Mouse (Mus musculus) layer of hippocampus, postnatal 36 days (tissue): ENCODE measurements around the gene Mpp3. TPM values are rescaled to one million over a fixed set of nuclear protein-coding genes. Genes with fewer than 3 reads are reported as not detected.
"Not testable (repeated sequence)": the region's sequence is repeated elsewhere in the genome, so short reads cannot be mapped to it uniquely, and the experiment has no call there.

Experiments used
- DNase-seq, 2 experiments: peaks; one replicate each; pipeline ENCODE4 v3.0.0; 2022
- total RNA-seq, 2 experiments: library from RNA; stranded (reverse); gene quantifications; 2 replicates each; pipeline ENCODE4 v1.2.3; 2021

Gene Mpp3
- total RNA-seq, 2 experiments from 2014 or later = 88.5 to 90.2 TPM

DNA sequence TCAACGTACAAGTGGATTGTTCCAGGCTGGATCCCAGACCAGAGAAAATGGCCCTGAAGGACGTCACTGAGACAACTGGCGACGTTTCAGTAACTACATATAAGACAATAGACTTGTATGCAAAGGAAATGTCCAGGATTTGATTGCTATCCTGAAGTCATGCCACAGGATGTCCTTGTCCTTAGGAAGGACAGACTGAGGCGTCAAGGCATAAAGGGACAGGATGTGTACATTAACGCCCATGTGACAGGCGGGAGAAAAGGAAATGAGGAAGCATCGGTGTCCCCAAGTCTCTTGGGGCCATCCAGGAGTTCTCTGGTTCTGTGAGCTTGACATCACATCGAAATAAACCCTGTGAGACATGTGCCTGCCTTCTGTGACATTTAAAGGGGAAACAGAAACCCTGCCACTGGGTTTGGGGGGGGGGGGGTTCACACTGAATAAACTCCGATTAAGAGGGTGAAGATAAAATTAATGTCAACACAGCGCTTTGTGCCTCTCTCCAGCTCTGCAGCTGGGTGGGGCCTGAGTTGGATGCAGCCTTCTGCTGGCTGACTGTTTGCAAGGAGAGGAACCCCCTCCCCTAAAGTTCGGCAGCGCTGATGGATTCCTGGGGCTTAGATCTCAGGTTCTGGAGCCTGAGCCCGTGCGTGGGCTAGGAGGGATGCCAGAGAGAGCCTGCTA, 19.2 kb downstream of the Mpp3 start:
- DNase-seq = no peak

GRCm38 (mm10) chr11:102008372-102008771, 19.9 kb downstream of the Mpp3 start:
- DNase-seq = no peak

DNA sequence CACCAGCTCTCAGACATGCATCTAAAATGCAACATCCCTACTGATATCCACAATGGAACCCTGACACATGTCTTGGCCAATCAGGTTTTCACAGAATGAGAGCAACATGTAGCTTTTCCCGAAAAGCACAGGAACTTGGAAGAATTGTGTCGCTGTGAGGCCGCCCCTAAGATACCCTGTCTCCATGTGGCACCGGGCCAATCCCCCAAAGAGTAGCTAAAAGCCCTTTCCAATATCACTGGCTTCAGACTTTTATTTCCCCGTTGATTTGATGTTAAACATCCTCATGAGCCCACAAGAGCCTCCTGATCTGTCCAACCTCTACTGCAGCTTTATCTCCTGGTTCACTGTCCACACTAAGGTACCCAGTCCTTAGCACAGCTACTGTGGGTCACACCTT, 21.6 kb downstream of the Mpp3 start:
- no peak for DNase-seq

- no peak for DNase-seq
Observed at GRCm38 (mm10) chr11:102006271-102006670, 22.0 kb downstream of the Mpp3 start.

DNA sequence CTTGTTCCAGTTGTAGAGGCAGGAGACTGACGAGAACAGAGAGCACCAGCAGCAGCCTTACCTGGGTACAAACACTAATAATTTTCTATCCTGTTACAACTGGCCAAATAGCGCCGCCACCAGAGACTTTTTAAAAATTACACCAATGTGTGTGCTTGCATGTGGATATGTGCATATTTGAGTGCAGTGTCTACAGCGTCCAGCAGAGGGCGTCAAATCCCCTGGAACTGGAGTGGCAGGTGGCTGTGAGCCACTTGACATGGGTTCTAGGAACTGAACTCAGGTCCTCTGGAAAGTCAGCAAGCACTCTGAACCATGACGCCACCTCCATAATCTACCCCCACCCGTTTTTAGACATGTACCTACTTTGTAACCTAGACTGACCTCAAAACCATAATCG, 24.0 kb downstream of the Mpp3 start:
- no peak for DNase-seq

DNA sequence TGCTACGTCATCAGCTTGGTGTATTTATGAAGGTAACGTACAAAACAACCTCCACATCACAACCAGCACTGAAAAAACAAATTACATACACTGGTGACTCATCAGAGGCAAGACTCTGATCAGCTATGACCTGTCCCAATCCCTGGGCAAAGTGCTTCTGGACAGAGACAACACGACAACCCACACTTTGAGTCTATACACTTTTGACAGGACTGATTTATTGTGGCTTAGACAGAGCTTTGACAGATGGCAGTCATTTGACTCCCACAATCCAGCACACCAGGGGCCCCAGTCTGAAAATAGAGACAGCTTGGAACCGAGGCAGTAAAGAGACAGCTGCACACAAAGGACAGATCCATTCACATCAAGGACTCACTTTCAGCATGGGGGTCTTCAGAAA, 28.8 kb downstream of the Mpp3 start:
- peak in 1 of 2 experiments; percentile 45 for DNase-seq

DNA sequence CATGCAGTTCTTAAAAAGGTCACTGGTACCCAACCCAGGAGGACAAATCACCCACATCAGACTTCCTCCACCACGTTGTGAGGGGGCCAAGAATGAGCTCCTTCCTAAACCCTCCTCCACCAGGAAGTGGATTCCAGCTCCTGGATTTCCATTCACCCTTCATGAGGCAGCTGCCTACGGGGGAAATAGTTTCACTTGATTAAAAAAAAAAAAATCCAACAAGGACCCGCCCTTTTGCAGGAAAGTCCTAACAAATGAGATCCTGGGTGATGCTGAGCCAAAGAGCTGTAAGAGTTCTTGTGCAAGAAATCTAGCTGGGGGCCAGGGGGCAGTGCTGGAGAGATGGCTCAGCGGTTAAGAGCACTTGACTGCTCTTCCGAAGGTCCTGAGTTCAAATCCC, 30.0 kb downstream of the Mpp3 start:
- DNase-seq = no peak

DNA sequence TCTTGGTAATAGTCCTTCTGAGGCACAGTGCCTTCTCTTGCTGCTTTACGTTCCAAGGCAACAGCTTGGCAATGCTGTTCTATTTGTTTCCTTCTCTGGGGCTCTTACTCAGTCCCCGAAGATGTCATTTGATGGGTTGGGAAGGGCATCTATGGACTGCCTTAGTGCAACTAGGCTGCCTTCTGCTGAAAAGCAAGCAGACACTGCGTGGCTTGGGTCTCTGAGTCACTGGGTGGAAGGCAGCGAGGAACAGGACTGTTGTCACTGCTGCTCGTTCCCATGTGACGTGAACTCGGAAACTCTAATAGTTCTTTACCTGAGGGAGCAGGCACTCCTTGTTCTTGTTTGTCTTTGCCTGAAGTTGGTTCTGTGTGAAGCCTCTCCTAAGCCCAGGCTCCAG, 32.3 kb downstream of the Mpp3 start:
- no peak for DNase-seq

DNA sequence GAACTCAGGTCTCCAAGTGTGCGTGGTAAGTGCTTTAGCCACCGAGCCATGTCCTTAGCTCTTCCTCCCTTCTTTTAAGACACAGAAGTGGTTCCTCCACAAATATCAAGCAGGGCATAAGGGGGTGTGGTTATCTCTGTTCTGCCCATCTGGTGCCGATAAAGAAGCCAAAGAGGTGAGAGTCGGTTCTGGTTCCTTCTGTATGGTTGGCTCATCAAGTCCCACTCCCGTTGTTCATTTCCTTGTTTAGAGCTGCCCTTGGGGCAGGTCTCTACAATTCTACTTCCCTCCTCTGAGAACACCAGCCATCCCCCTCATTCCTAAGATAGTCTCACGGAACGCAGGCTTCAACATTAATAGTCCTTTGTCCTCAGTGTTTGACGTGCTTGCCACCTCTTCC, 34.2 kb downstream of the Mpp3 start:
- no peak for DNase-seq

GRCm38 (mm10) chr11:101992411-101992810, 35.9 kb downstream of the Mpp3 start:
- DNase-seq = no peak

DNA sequence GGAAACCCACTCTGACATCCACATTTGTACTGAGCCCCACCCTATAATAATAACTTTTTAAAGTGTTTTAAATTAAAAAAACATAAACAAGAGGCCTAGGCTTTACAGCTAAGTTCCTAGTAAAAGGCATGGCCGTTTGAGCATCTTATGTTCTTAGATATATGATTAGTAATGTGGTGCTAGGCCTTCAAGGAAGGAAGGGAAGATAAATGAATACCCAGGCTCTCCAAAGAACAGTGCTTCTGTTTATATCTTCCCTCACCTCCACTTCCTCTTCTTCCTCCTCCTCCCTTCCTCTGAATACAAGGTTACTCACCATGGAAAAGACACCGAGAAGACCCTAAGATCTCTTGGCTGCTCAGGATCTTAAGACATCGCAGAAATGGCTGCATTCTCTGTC, 36.4 kb downstream of the Mpp3 start:
- DNase-seq = no peak

DNA sequence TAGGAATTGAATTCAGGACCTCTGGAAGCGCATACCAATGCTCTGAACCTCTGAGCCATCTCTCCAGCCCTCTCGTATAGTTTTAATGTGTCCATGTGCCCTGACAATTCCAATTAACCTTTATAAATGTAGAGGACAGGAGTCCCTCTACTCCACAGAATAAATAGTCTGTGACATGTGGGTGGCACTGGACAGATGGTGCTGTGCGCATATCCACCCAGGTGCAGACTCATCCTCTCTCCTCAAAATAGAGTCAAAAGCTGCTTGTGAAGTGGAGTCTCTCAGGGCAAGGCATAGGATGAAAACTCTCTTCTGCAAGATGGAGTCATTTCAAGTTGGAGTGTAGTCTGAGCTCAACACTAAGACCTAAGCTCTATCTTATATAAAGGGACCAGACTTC, 38.0 kb downstream of the Mpp3 start:
- no peak for DNase-seq

DNA sequence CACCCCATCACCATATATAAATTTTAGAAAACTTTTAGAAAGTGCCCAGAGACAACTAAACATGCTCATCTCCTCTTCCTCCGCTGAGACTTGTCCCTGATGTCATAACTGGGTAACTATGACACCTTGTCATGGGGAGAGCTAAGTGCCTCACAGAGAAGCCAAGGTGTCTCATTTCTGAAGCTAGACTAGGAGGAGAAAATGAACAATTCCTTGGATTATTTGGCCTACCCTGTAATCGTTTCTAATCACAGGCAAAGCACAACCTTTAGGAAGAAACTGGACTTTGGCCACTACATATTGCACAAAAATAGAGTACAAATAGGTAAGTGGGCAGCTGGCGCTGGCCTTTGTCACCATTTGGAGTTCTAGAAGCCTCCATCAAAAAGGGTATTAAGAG, 41.3 kb downstream of the Mpp3 start, which contains the start of gene Dusp3:
TSS of gene Dusp3 (minus strand) at position 101 of the 400 bp plus-strand sequence.
- DNase-seq = no peak

DNA sequence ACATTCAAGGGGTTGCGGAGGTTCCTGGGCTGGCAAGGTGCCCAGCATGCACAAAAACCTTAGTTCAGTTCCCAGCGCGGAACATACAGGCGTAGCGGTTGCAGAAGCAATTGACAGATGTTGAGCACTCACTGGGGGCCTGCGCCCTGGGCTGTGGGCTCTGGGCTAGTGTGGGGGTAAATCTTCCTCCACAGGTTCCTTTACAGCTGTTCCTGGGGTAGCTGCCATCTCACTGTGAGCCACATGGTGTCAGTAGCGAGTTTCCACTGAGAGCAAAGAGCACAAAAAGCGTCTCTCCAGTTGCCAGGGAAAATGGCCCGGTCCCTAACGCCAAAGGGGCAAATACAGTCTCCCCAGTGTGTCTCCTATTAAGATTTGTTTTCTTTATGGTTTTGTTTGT, 42.3 kb downstream of the Mpp3 start:
- DNase-seq = peak; percentile 82 to 86

DNA sequence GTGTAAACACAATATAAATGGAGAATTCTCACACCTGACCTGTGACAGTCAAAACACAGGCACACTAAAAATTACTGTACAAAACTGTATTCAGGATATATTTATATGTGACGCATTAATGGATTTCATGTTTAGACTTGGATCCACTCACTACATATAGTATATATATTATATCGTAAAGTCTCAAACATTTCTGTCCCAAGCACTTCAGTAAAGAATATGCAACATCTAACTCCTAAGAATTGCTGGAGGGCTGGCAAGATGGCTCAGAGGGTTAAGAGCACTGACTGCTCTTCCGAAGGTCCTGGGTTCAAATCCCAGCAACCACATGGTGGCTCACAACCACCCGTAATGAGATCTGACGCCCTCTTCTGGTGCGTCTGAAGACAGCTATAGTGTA, 42.8 kb downstream of the Mpp3 start:
- not testable (repeated sequence) for DNase-seq

- DNase-seq = peak; percentile 89 to 90
Observed at GRCm38 (mm10) chr11:101984054-101985025, 43.9 kb downstream of the Mpp3 start, which contains the start of gene Cfap97d1. Cfap97d1 (plus strand) TSS chr11:101984279.

- DNase-seq = no peak
Observed at GRCm38 (mm10) chr11:101983431-101983921, 44.8 kb downstream of the Mpp3 start.

DNA sequence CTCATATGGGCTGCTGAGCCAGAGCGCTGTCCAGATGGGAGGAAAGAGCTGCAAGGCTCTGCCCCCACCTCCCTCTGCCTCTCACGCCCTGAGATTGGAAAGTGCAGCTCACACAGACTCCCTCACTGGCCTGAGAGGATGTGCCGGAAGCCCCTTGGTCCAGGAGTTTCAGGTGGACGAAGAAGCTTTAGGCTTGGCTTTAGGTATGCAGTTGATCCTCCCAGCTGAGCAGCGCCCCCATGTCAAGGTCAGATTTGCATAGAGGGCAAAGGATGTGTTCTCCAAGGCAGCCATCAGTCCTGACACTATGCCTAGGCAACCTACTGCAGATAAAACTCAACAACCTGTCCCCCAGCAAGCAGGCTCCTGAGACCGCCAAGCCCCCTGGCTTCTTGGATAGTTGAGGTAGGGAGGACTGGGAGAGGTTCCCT, 45.3 kb downstream of the Mpp3 start:
- no peak for DNase-seq

DNA sequence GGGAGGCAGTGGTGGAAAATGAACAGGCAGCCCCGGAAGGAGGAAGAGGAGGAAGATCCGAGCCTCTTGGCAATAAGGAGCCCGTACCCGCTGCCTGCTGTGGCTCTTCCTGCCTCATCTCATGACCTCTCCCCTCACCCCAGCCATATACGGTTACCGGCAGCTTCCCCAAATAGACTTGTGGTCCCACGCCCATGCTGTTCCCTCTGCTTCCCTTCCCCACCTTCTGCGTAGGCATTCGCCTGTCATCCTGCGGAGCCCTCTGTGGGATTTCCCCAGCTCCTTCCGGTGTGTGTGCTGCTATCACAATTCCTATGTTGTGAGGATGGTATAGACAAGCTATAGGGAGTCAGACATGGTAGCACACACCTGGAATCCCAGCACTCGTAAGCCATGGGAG, 46.4 kb downstream of the Mpp3 start:
- DNase-seq = no peak

GRCm38 (mm10) chr11:101980603-101981157, 47.6 kb downstream of the Mpp3 start:
- no peak for DNase-seq

- no peak for DNase-seq
Observed at GRCm38 (mm10) chr11:101979140-101979539, 49.1 kb downstream of the Mpp3 start.

- no peak for DNase-seq
Observed at GRCm38 (mm10) chr11:101976949-101977348, 51.3 kb downstream of the Mpp3 start.

GRCm38 (mm10) chr11:101974923-101975322, 53.3 kb downstream of the Mpp3 start:
- no peak for DNase-seq
